Mouse (Mus musculus): ENCODE measurements around the gene Rrm2.

GRCm38 (mm10) chr12:24709831-24710508 lies 1.9 kb downstream of the Rrm2 start:
- TF ChIP-seq NANOG (IDR thresholded peaks at IDR 0.05; ENCODE audit: borderline replicate concordance, low read length) (no peak), CTCF (conservative IDR thresholded peaks at IDR 0.05; ENCODE audit: low read length) (peak; percentile 58), POU5F1 (IDR thresholded peaks at IDR 0.05; ENCODE audit: borderline replicate concordance, low read length) (no peak)
